Mouse (Mus musculus): ENCODE results near the gene Tmem239. TPM values are rescaled to one million over a fixed set of nuclear protein-coding genes. Genes with fewer than 3 reads are reported as not detected.
"Not testable (repeated sequence)": the region's sequence is repeated elsewhere in the genome, so short reads cannot be mapped to it uniquely, and the experiment has no call there.

Tmem239 gene
- polyA plus RNA-seq (2015; fragmentation: Nextera tagmentation; extraction: Ambion mirVana): not detected in 2 replicates

GRCm38 (mm10) chr2:130406178-130406577 lies at the start of gene Tmem239:
Gene Tmem239 (plus strand): TSS chr2:130406478.
- WGBS: 85% methylated on average over 2 of the region's 2 CpGs
- no peaks in the 10 kb centered on the region for H3K4me1 ChIP-seq
- no peak within 1 kb of the TSS for H3K4me3 ChIP-seq
- H3K27ac ChIP-seq: no peak within 1 kb of the TSS
- no peak within 1 kb of the TSS for H3K4me2 ChIP-seq
- 0 out of 2 replicates have a peak, but pooled peaks have one; percentile 32 for ATAC-seq (ENCODE audit: borderline replicate concordance, extremely low read depth, low FRiP score, low TSS enrichment)
- no peak within 1 kb of the TSS for H3K9ac ChIP-seq
- no peaks in the 10 kb centered on the region for H3K36me3 ChIP-seq
- H3K27me3 ChIP-seq: no peaks in the 10 kb centered on the region
- H3K9me3 ChIP-seq: no peaks in the 10 kb centered on the region

GRCm38 (mm10) chr2:130357551-130357950 lies 48.7 kb upstream of the Tmem239 start:
- H3K27ac ChIP-seq: no peak overlapping the region
- no peak for ATAC-seq (ENCODE audit: borderline replicate concordance, extremely low read depth, low FRiP score, low TSS enrichment)
- H3K4me1 ChIP-seq: no peaks in the 10 kb centered on the region
- H3K27me3 ChIP-seq: peaks cover 41% of the 10 kb centered on the region
- H3K9ac ChIP-seq: no peak overlapping the region
- H3K9me3 ChIP-seq: no peaks in the 10 kb centered on the region
- 91% methylated on average over 5 of the region's 5 CpGs for WGBS
- H3K36me3 ChIP-seq: no peaks in the 10 kb centered on the region
- H3K4me2 ChIP-seq: no peak overlapping the region
- H3K4me3 ChIP-seq: no peak overlapping the region

- H3K4me1 ChIP-seq: no peaks in the 10 kb centered on the region
- no peak for ATAC-seq (ENCODE audit: borderline replicate concordance, extremely low read depth, low FRiP score, low TSS enrichment)
- no peak overlapping the region for H3K4me3 ChIP-seq
- no peaks in the 10 kb centered on the region for H3K36me3 ChIP-seq
- H3K27me3 ChIP-seq: peaks cover 54% of the 10 kb centered on the region
- no peak overlapping the region for H3K27ac ChIP-seq
- no peaks in the 10 kb centered on the region for H3K9me3 ChIP-seq
- no peak overlapping the region for H3K9ac ChIP-seq
- H3K4me2 ChIP-seq: no peak overlapping the region
- WGBS: 13% methylated on average over 5 of the region's 5 CpGs
These were observed 47.4 kb upstream of the Tmem239 start for GRCm38 (mm10) chr2:130358852-130359251.

- H3K36me3 ChIP-seq: no peaks in the 10 kb centered on the region
- H3K9ac ChIP-seq: no peak overlapping the region
- ATAC-seq (ENCODE audit: borderline replicate concordance, extremely low read depth, low FRiP score, low TSS enrichment): peak; percentile 7; the same call in 1 of the 2 replicates
- H3K4me2 ChIP-seq: no peak overlapping the region
- 0 out of 2 replicates have a peak, but pooled peaks cover 3% of the 10 kb centered on the region for H3K4me1 ChIP-seq
- WGBS: 3% methylated on average over 14 of the region's 14 CpGs
- no peaks in the 10 kb centered on the region for H3K9me3 ChIP-seq
- H3K4me3 ChIP-seq: no peak overlapping the region
- H3K27me3 ChIP-seq: peaks cover 70% of the 10 kb centered on the region
- no peak overlapping the region for H3K27ac ChIP-seq
These were observed 43.7 kb upstream of the Tmem239 start for GRCm38 (mm10) chr2:130362511-130363026.

GRCm38 (mm10) chr2:130365211-130366094 lies 40.8 kb upstream of the Tmem239 start:
- Histone ChIP-seq H3K9me3 (no peaks in the 10 kb centered on the region), H3K36me3 (no peaks in the 10 kb centered on the region), H3K27ac (no peak overlapping the region), H3K27me3 (peaks cover 50% of the 10 kb centered on the region), H3K4me2 (peak overlapping the region; percentile 66), H3K4me1 (0 out of 2 replicates have a peak, but pooled peaks cover 3% of the 10 kb centered on the region), H3K9ac (peak overlapping the region; percentile 17; the same call in 1 of the 2 replicates), H3K4me3 (peak overlapping the region; percentile 32)
- WGBS: 7% methylated on average over 30 of the region's 30 CpGs
- peak; percentile 31; the same call in 1 of the 2 replicates for ATAC-seq (ENCODE audit: borderline replicate concordance, extremely low read depth, low FRiP score, low TSS enrichment)

- Histone ChIP-seq H3K4me1 (0 out of 2 replicates have a peak, but pooled peaks cover 3% of the 10 kb centered on the region), H3K27me3 (peaks cover 30% of the 10 kb centered on the region), H3K4me2 (no peak overlapping the region), H3K36me3 (no peaks in the 10 kb centered on the region), H3K27ac (no peak overlapping the region), H3K4me3 (no peak overlapping the region), H3K9ac (no peak overlapping the region), H3K9me3 (no peaks in the 10 kb centered on the region)
- ATAC-seq (ENCODE audit: borderline replicate concordance, extremely low read depth, low FRiP score, low TSS enrichment): no peak
- WGBS: 50% methylated on average over 4 of the region's 4 CpGs
These were observed 38.9 kb upstream of the Tmem239 start for GRCm38 (mm10) chr2:130367386-130367785.

GRCm38 (mm10) chr2:130373026-130373425 lies 33.3 kb upstream of the Tmem239 start:
- H3K9me3 ChIP-seq; H3K36me3 ChIP-seq; H3K4me1 ChIP-seq; H3K9ac ChIP-seq; H3K27ac ChIP-seq; H3K4me3 ChIP-seq; H3K27me3 ChIP-seq; ATAC-seq (ENCODE audit: borderline replicate concordance, extremely low read depth, low FRiP score, low TSS enrichment); H3K4me2 ChIP-seq: not testable (repeated sequence)
- 26% methylated on average over 1 of the region's 1 CpGs for WGBS

GRCm38 (mm10) chr2:130374951-130375350 lies 31.3 kb upstream of the Tmem239 start:
- H3K4me3 ChIP-seq: no peak overlapping the region
- no peaks in the 10 kb centered on the region for H3K9me3 ChIP-seq
- no peak for ATAC-seq (ENCODE audit: borderline replicate concordance, extremely low read depth, low FRiP score, low TSS enrichment)
- H3K36me3 ChIP-seq: no peaks in the 10 kb centered on the region
- H3K27me3 ChIP-seq: no peaks in the 10 kb centered on the region
- no peak overlapping the region for H3K9ac ChIP-seq
- H3K27ac ChIP-seq: no peak overlapping the region
- no peak overlapping the region for H3K4me2 ChIP-seq
- WGBS: 63% methylated on average over 4 of the region's 4 CpGs
- no peaks in the 10 kb centered on the region for H3K4me1 ChIP-seq

GRCm38 (mm10) chr2:130383205-130383604 lies 23.1 kb upstream of the Tmem239 start:
- Histone ChIP-seq H3K27me3 (no peaks in the 10 kb centered on the region), H3K4me1 (no peaks in the 10 kb centered on the region), H3K4me2 (no peak overlapping the region), H3K9me3 (no peaks in the 10 kb centered on the region), H3K36me3 (no peaks in the 10 kb centered on the region), H3K27ac (no peak overlapping the region), H3K4me3 (no peak overlapping the region), H3K9ac (no peak overlapping the region)
- WGBS: 46% methylated on average over 3 of the region's 3 CpGs
- no peak for ATAC-seq (ENCODE audit: borderline replicate concordance, extremely low read depth, low FRiP score, low TSS enrichment)

GRCm38 (mm10) chr2:130383895-130384294 lies 22.4 kb upstream of the Tmem239 start:
- H3K27ac ChIP-seq: no peak overlapping the region
- H3K27me3 ChIP-seq: no peaks in the 10 kb centered on the region
- H3K4me3 ChIP-seq: no peak overlapping the region
- 63% methylated on average over 6 of the region's 6 CpGs for WGBS
- ATAC-seq (ENCODE audit: borderline replicate concordance, extremely low read depth, low FRiP score, low TSS enrichment): no peak
- no peaks in the 10 kb centered on the region for H3K4me1 ChIP-seq
- H3K9ac ChIP-seq: no peak overlapping the region
- no peak overlapping the region for H3K4me2 ChIP-seq
- H3K36me3 ChIP-seq: no peaks in the 10 kb centered on the region
- H3K9me3 ChIP-seq: no peaks in the 10 kb centered on the region

GRCm38 (mm10) chr2:130386212-130386611 lies 20.1 kb upstream of the Tmem239 start:
- no peak for ATAC-seq (ENCODE audit: borderline replicate concordance, extremely low read depth, low FRiP score, low TSS enrichment)
- Histone ChIP-seq H3K27me3 (no peaks in the 10 kb centered on the region), H3K36me3 (no peaks in the 10 kb centered on the region), H3K4me3 (no peak overlapping the region), H3K27ac (no peak overlapping the region), H3K4me2 (no peak overlapping the region), H3K4me1 (no peaks in the 10 kb centered on the region), H3K9ac (no peak overlapping the region), H3K9me3 (no peaks in the 10 kb centered on the region)
- WGBS: 60% methylated on average over 1 of the region's 1 CpGs

GRCm38 (mm10) chr2:130388796-130389195 lies 17.5 kb upstream of the Tmem239 start:
- whole genome bisulfite sequencing: 70% methylated on average over 2 of the region's 2 CpGs

More at GRCm38 (mm10) chr2:130388796-130389195, 17.5 kb upstream of the Tmem239 start:
- no peaks in the 10 kb centered on the region for H3K27me3 ChIP-seq
- H3K36me3 ChIP-seq: peaks cover 3% of the 10 kb centered on the region; the same call in 1 of the 2 replicates
- H3K9ac ChIP-seq: no peak overlapping the region
- no peaks in the 10 kb centered on the region for H3K9me3 ChIP-seq
- no peak overlapping the region for H3K4me3 ChIP-seq
- H3K27ac ChIP-seq: no peak overlapping the region
- no peaks in the 10 kb centered on the region for H3K4me1 ChIP-seq
- ATAC-seq (ENCODE audit: borderline replicate concordance, extremely low read depth, low FRiP score, low TSS enrichment): no peak
- no peak overlapping the region for H3K4me2 ChIP-seq
